Mouse (Mus musculus) hindbrain, postnatal 0 days (tissue): ENCODE measurements at regions not wholly inside any gene's neighbourhood (a gene's known extent, or its start where the extent isn't known, plus 50 kb on each side); places are given as distances from the start of the nearest gene placed in this dataset.
A peak's percentile ranks its signal among the peaks of the same experiment; 100 is the strongest.

Source experiments
- ATAC-seq: fragments of 200-750 bp; cut with Nextera tagmentation; 2 replicates; pipeline ENCODE4 v1.8.0; 2017; ENCODE audit warnings: mild to moderate bottlenecking, moderate TSS enrichment, moderate library complexity
- DNase-seq: peaks from one replicate; pipeline ENCODE4 v3.0.0-alpha.2; 2015; ENCODE audit warnings: low spot score
- H3K27ac ChIP-seq: fragments of 300-500 bp; sonication (generic); 2 replicates; pipeline ENCODE4 v1.5.1; 2014; ENCODE audit warnings: mild to moderate bottlenecking
- H3K27me3 ChIP-seq: fragments of 300-500 bp; sonication (generic); 2 replicates; pipeline ENCODE4 v1.6.1; 2014; ENCODE audit warnings: low read length, mixed read lengths; ENCODE audit not compliant: insufficient read depth
- H3K36me3 ChIP-seq: fragments of 300-500 bp; sonication (generic); 2 replicates; pipeline ENCODE4 v1.6.1; 2014; ENCODE audit warnings: low read length, mixed read lengths; ENCODE audit not compliant: insufficient read depth
- H3K4me1 ChIP-seq: fragments of 300-500 bp; sonication (generic); 2 replicates; pipeline ENCODE4 v1.6.1; 2014; ENCODE audit warnings: antibody characterized with exemption, low read length, mixed read lengths; ENCODE audit not compliant: insufficient read depth
- H3K4me2 ChIP-seq: fragments of 300-500 bp; sonication (generic); 2 replicates; pipeline ENCODE4 v1.6.1; 2014; ENCODE audit warnings: low read depth, mild to moderate bottlenecking, low read length, moderate library complexity, mixed read lengths
- H3K4me3 ChIP-seq: fragments of 300-500 bp; sonication (generic); 2 replicates; pipeline ENCODE4 v1.5.1; 2014; ENCODE audit warnings: low read length
- H3K9ac ChIP-seq: fragments of 300-500 bp; sonication (generic); replicated peaks from 2 replicates; pipeline ENCODE4 v1.6.1; 2014; ENCODE audit warnings: mild to moderate bottlenecking, low read length, moderate library complexity, mixed read lengths
- H3K9me3 ChIP-seq: fragments of 300-500 bp; sonication (generic); 2 replicates; pipeline ENCODE4 v1.6.1; 2016; ENCODE audit warnings: low read length, mixed read lengths
- CTCF ChIP-seq: IDR thresholded peaks from 2 replicates; pipeline ENCODE4 v1.5.1; 2016; ENCODE audit warnings: antibody characterized with exemption, control low read depth, low read depth
- WGBS: fragments of 180-500 bp; shearing (Covaris S2); extraction: QIAGEN DNeasy Blood & Tissue Kit; methylation state at CpG from one replicate; pipeline ENCODE4 v1.1.7; 2014; 5-methylcytosine and 5-hydroxymethylcytosine counted together

DNA sequence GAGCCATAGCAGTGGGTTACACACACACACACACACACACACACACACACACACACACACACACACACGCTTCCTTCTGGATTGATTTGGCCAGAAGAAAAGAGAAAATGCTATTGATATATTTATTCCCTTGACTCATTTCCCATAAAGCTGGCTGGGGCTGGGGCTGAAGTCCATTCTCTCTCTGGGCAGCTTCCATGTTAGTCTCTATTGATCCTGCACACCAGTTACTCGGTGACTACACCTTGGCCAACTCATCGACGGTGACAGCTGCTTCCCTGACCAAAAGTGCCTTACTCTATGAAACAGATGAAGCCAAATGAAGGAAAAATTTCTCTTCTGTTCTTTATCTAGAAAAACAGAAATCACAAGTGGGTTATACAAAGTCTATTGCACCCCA, 82.1 kb downstream of the Snx18 start:
- no peaks in the 10 kb centered on the region for H3K36me3 ChIP-seq
- no peak overlapping the region for H3K4me3 ChIP-seq
- H3K9me3 ChIP-seq, result no peaks in the 10 kb centered on the region
- no peak overlapping the region for H3K4me2 ChIP-seq
- TF ChIP-seq CTCF, result no peak
- no peak overlapping the region for H3K27ac ChIP-seq
- no peaks in the 10 kb centered on the region for H3K4me1 ChIP-seq
- ATAC-seq, result no peak
- no peak overlapping the region for H3K9ac ChIP-seq
- H3K27me3 ChIP-seq, result no peaks in the 10 kb centered on the region
- no peak for DNase-seq
- 87% methylated on average over 4 of the region's 4 CpGs for WGBS

DNA sequence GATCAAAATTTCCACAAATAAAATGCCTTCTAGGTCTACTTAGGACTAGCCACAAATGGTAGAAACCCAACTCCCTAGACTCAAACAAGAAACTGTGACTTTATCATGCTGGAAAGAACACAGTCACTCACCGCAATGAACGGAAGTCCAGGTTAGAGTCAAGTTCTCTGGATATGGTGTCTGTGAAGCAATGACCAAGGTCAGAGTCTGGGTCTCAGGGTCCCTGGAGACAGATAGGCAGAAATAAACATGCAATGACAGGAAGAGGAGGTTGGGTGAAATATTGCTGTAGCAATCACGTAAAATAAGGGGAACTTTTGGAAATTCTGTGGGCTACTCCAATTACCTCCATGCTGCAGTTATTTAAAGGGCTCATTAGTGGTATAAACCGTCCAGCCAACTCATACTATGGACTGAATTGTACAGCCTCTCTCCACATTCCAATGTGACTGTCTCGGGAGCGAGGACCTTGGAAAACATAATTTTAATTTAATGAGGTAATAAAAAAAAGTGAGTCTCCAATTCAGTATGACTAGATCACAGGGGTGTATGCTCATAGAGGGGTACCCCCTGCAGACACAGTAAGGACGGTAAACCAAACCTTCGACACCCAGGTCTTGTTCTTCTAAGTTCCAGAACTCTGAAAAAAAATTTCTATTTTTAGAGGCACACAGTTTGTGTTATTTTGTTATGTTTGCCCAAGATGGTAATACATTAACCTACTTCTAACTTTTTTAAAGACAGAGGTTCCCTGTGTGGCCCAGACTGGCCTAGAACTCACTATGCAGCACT, 83.5 kb downstream of the Snx18 start:
- DNase-seq, result no peak
- no peak overlapping the region for H3K4me2 ChIP-seq
- TF ChIP-seq CTCF, result no peak
- no peaks in the 10 kb centered on the region for H3K9me3 ChIP-seq
- no peaks in the 10 kb centered on the region for H3K4me1 ChIP-seq
- H3K27ac ChIP-seq, result no peak overlapping the region
- H3K9ac ChIP-seq, result no peak overlapping the region
- H3K4me3 ChIP-seq, result no peak overlapping the region
- H3K27me3 ChIP-seq, result no peaks in the 10 kb centered on the region
- no peaks in the 10 kb centered on the region for H3K36me3 ChIP-seq
- 91% methylated on average over 8 of the region's 8 CpGs for WGBS
- no peak for ATAC-seq

DNA sequence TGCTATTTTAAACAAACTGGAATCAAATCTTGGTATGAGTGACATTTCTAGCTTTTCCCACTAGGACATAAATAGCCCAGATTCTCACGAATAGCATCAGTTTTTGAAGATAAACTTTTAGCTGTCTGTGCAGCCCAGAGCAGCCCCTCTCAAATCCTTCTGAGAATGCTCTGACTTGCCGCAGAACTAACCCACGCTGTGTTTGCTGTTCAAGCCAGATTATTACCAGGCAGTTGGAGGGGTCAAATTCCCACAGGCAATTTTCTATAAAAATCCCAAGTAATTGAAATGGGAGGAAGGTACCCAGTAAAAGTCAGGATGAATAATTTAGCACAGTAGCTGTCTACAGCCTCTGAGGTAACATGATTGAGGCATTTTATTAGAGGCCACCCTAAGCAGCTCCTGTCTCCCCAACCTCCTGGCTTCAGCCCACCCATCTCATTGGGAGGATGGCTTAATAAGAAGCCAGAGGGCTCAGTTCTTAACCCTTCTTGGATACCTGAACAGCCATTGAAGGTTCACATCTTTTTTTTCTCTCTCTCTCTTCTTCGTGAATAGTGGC, 84.4 kb downstream of the Snx18 start:
- H3K9me3 ChIP-seq, result no peaks in the 10 kb centered on the region
- H3K27ac ChIP-seq, result no peak overlapping the region
- peak; percentile 15; the same call in 1 of the 2 replicates for ATAC-seq
- DNase-seq, result peak; percentile 16
- no peak overlapping the region for H3K4me2 ChIP-seq
- H3K27me3 ChIP-seq, result no peaks in the 10 kb centered on the region
- H3K9ac ChIP-seq, result no peak overlapping the region
- H3K4me1 ChIP-seq, result no peaks in the 10 kb centered on the region
- WGBS, result 52% methylated on average over 4 of the region's 4 CpGs
- no peak overlapping the region for H3K4me3 ChIP-seq
- no peak for TF ChIP-seq CTCF
- no peaks in the 10 kb centered on the region for H3K36me3 ChIP-seq

DNA sequence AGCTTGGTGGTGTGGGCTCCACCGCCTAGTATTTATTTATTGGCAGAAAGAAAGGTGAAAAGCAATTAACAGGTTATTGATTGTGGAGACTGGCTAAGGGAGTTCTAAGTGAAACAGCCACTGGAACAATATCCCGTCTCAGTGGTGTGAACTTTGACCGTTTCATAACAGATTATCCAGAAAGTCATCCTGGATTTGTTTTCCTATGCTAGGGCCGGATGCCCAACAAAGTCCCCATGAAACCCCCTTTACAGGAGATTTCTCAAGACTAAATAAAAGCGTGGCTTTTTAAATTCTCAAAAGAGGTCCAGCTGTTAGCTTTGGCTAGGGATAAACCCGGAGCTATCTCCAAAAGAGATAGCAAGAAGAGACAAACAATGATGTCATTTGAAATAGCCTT, 91.4 kb downstream of the Snx18 start:
- H3K4me1 ChIP-seq, result no peaks in the 10 kb centered on the region
- DNase-seq (no peak), ATAC-seq (no peak)
- no peak for TF ChIP-seq CTCF
- 89% methylated on average over 6 of the region's 6 CpGs for WGBS
- H3K9me3 ChIP-seq, result no peaks in the 10 kb centered on the region
- no peak overlapping the region for H3K4me2 ChIP-seq
- H3K27ac ChIP-seq, result no peak overlapping the region
- H3K27me3 ChIP-seq, result no peaks in the 10 kb centered on the region
- H3K4me3 ChIP-seq, result no peak overlapping the region
- H3K9ac ChIP-seq, result no peak overlapping the region
- H3K36me3 ChIP-seq, result no peaks in the 10 kb centered on the region

DNA sequence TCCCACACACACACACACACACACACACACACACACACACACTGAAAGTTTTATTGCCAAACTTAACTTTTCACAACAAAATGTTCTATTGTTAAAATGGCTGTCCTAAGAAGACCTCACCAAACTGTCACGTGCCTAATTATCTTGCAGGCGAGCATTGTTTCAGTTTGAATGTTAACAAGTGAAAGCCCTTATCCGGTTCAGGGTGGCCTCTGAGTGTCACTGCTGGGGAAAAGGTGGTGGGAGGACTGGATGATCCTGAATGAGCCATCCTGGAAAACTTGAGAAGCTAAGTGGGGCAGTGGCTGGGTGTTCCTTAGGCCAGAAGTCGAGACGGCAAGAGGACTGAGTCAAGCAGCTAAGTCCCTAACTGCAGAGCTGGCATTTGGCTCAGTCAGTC, 94.9 kb downstream of the Snx18 start:
- H3K4me2 ChIP-seq, result no peak overlapping the region
- 72% methylated on average over 5 of the region's 5 CpGs for WGBS
- no peak overlapping the region for H3K27ac ChIP-seq
- H3K27me3 ChIP-seq, result no peaks in the 10 kb centered on the region
- no peak overlapping the region for H3K4me3 ChIP-seq
- H3K36me3 ChIP-seq, result no peaks in the 10 kb centered on the region
- H3K4me1 ChIP-seq, result no peaks in the 10 kb centered on the region
- no peak for TF ChIP-seq CTCF
- H3K9ac ChIP-seq, result no peak overlapping the region
- no peak for ATAC-seq
- no peaks in the 10 kb centered on the region for H3K9me3 ChIP-seq
- DNase-seq, result no peak

DNA sequence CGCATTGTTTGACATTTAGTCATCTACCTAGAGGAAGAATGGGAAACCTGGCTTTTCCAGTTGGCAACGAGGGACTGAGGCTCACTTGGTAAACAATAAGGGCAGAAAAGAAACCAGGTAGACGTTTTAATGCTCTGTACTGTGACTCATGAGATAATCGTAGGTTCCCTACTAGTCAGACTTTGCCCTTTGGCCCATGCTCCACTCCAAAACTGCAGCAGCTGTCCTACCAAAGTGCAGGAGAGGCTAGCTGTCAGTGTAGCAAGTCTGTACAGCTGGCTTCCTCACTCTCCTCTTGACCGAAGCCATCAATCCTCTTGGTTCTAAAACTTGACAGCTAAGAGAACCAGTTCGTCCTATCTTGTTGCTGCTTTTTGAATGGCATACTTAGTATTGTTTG, 100.2 kb downstream of the Snx18 start:
- H3K9ac ChIP-seq, result no peak overlapping the region
- no peak overlapping the region for H3K4me3 ChIP-seq
- H3K27ac ChIP-seq, result no peak overlapping the region
- ATAC-seq, result no peak
- no peaks in the 10 kb centered on the region for H3K36me3 ChIP-seq
- 0 out of 2 replicates have a peak, but pooled peaks cover 2% of the 10 kb centered on the region for H3K9me3 ChIP-seq
- 88% methylated on average over 6 of the region's 6 CpGs for WGBS
- no peak for DNase-seq
- no peaks in the 10 kb centered on the region for H3K27me3 ChIP-seq
- TF ChIP-seq CTCF, result no peak
- H3K4me2 ChIP-seq, result no peak overlapping the region
- no peaks in the 10 kb centered on the region for H3K4me1 ChIP-seq

DNA sequence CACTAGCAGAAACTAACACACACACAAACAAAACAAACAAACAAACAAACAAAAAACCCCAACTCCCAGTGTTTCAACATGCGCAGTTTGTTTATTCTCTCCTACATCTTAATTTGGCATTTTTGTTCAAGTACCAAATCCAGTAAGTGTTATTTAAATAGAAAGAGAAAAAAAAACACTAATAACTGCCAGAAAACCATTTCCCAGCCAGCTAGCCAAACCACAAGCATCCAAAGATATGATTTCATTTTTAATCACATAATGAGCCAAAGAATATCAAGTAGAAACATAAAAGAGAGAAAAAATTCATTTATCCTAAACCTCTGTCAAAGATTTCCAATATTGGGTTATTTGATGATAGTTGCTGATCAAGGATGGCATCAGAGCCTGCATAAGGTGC, 102.3 kb downstream of the Snx18 start:
- TF ChIP-seq CTCF, result no peak
- Histone ChIP-seq H3K4me2 (no peak overlapping the region), H3K27ac (no peak overlapping the region), H3K36me3 (no peaks in the 10 kb centered on the region), H3K9me3 (0 out of 2 replicates have a peak, but pooled peaks cover 2% of the 10 kb centered on the region), H3K4me3 (no peak overlapping the region), H3K27me3 (no peaks in the 10 kb centered on the region), H3K9ac (no peak overlapping the region), H3K4me1 (no peaks in the 10 kb centered on the region)
- ATAC-seq, result no peak
- no peak for DNase-seq
- WGBS, result 93% methylated on average over 1 of the region's 1 CpGs
